In genomic region chr2:166956805-166957204, GRCm38 (mm10) we compare ENCODE assay signal across 9 mouse cellular contexts. TPM values are rescaled to one million over a fixed set of nuclear protein-coding genes. Genes with fewer than 3 reads are reported as not detected.
DNase-seq lines count a peak whose midpoint lies in the region; ATAC-seq and TF ChIP-seq lines count a peak whose summit lies in the region.
"Had no signal": no experiment of that assay in that cellular context is flagged by ENCODE, and none has a peak within 500 bp of the region (broad histone marks: within the 10 kb centered on the region; RNA-seq: fewer than 3 reads in every experiment).

No protein-coding gene starts in this region.

- H3K4me2 ChIP-seq in kidney, postnatal 0 days (ENCODE audit: low read length): no peak overlapping the region
- H3K4me2 ChIP-seq in liver, embryonic 11.5 days: no peak overlapping the region
- H3K4me2 ChIP-seq: neural tube, embryonic 13.5 days had no signal

- no peak overlapping the region for H3K27ac ChIP-seq in kidney, postnatal 0 days
- H3K27ac ChIP-seq in liver, embryonic 11.5 days (ENCODE audit: low read depth, low read length): no peak overlapping the region
- H3K27ac ChIP-seq: neural tube, embryonic 13.5 days had no signal

- no peak for ATAC-seq in kidney, postnatal 0 days (replicated peaks; ENCODE audit: low FRiP score, low read depth)
- 0 out of 2 replicates have a peak, but pooled peaks have one; percentile 39 for ATAC-seq in liver, embryonic 11.5 days (replicated peaks; ENCODE audit: low FRiP score)
- ATAC-seq in activated CD4-positive, CD25-positive, alpha-beta regulatory T cell, adult 4 months: no peak

- H3K9ac ChIP-seq in kidney, postnatal 0 days (ENCODE audit: low read depth, low read length): no peak overlapping the region
- H3K9ac ChIP-seq in liver, embryonic 11.5 days (ENCODE audit: low read depth, low read length): no peak overlapping the region
- H3K9ac ChIP-seq: neural tube, embryonic 13.5 days had no signal

- peak; percentile 73 for TF ChIP-seq CTCF in kidney, postnatal 0 days (IDR thresholded peaks at IDR 0.05; ENCODE audit: low read depth)

- H3K27me3 ChIP-seq in kidney, postnatal 0 days (ENCODE audit: insufficient read depth, low read length): no peaks in the 10 kb centered on the region
- no peaks in the 10 kb centered on the region for H3K27me3 ChIP-seq in liver, embryonic 11.5 days (replicated peaks; ENCODE audit: control insufficient read depth, insufficient read depth, low read length)
- H3K27me3 ChIP-seq: neural tube, embryonic 13.5 days had no signal

- H3K9me3 ChIP-seq in kidney, postnatal 0 days (replicated peaks; ENCODE audit: low read length): no peaks in the 10 kb centered on the region
- no peaks in the 10 kb centered on the region for H3K9me3 ChIP-seq in liver, embryonic 11.5 days (ENCODE audit: control insufficient read depth, low read length)
- H3K9me3 ChIP-seq: neural tube, embryonic 13.5 days had no signal

- peaks cover 53% of the 10 kb centered on the region for H3K36me3 ChIP-seq in kidney, postnatal 0 days (ENCODE audit: insufficient read depth, low read length)
- H3K36me3 ChIP-seq in liver, embryonic 11.5 days (ENCODE audit: control insufficient read depth, insufficient read depth, low read length): peaks cover 13% of the 10 kb centered on the region

- H3K4me1 ChIP-seq in kidney, postnatal 0 days (replicated peaks; ENCODE audit: insufficient read depth, low read length): no peaks in the 10 kb centered on the region
- no peaks in the 10 kb centered on the region for H3K4me1 ChIP-seq in liver, embryonic 11.5 days (replicated peaks; ENCODE audit: control insufficient read depth, insufficient read depth, low read length)
- H3K4me1 ChIP-seq: neural tube, embryonic 13.5 days had no signal

- no peak overlapping the region for H3K4me3 ChIP-seq in kidney, postnatal 0 days (replicated peaks; ENCODE audit: low read depth, low read length)
- no peak overlapping the region for H3K4me3 ChIP-seq in liver, embryonic 11.5 days (ENCODE audit: low read depth, low read length)
- H3K4me3 ChIP-seq: neural tube, embryonic 13.5 days had no signal

- DNase-seq in ovary, postnatal 14 days (ENCODE audit: low spot score): peak; percentile 49
- DNase-seq in ovary, postnatal 36 days (ENCODE audit: low spot score): no peak
- DNase-seq in adipocyte (ENCODE audit: low spot score): peak; percentile 71
- DNase-seq in embryo, embryonic 10.5 days (ENCODE audit: low spot score): peak; percentile 69
- DNase-seq in kidney, postnatal 0 days (ENCODE audit: low spot score): peak; percentile 75
- no peak for DNase-seq in liver, embryonic 11.5 days (ENCODE audit: low spot score)
- peak; percentile 51 for DNase-seq in skeletal muscle tissue, adult 2 months (ENCODE audit: low read depth, low spot score)

- WGBS in kidney, postnatal 0 days: 53% methylated on average over 7 of the region's 7 CpGs
- WGBS in liver, embryonic 11.5 days: 65% methylated on average over 7 of the region's 7 CpGs

RNA-seq across cellular contexts. Expression of gene Stau1, which starts 39.3 kb away (rescaled TPM):
- 61.4 and 73.3 TPM in 2 replicates for polyA plus RNA-seq in kidney, postnatal 0 days (2015; fragmentation: Nextera tagmentation; extraction: Ambion mirVana)
- 57.1 and 59.5 TPM in 2 replicates for polyA plus RNA-seq in liver, embryonic 11.5 days (2014; fragmentation: Nextera tagmentation; extraction: Ambion mirVana)
- 10 to 100 TPM; 36.2 to 42.2 TPM for polyA plus RNA-seq in activated CD4-positive, CD25-positive, alpha-beta regulatory T cell, adult 4 months (2017; shearing (Covaris generic))

RNA-seq across cellular contexts. Expression of gene Cse1l, which starts 51.0 kb away (rescaled TPM):
- 64.2 and 71.6 TPM in 2 replicates for polyA plus RNA-seq in kidney, postnatal 0 days (2015; fragmentation: Nextera tagmentation; extraction: Ambion mirVana)
- 155 and 183 TPM in 2 replicates for polyA plus RNA-seq in liver, embryonic 11.5 days (2014; fragmentation: Nextera tagmentation; extraction: Ambion mirVana)
- polyA plus RNA-seq in activated CD4-positive, CD25-positive, alpha-beta regulatory T cell, adult 4 months (2017; shearing (Covaris generic)): 10 to 100 TPM; 59.7 to 65.0 TPM

RNA-seq across cellular contexts. Expression of gene Ddx27, which starts 58.2 kb away (rescaled TPM):
- polyA plus RNA-seq in kidney, postnatal 0 days (2015; fragmentation: Nextera tagmentation; extraction: Ambion mirVana): 33.3 and 37.9 TPM in 2 replicates
- polyA plus RNA-seq in liver, embryonic 11.5 days (2014; fragmentation: Nextera tagmentation; extraction: Ambion mirVana): 102 and 103 TPM in 2 replicates
- 10 to 100 TPM; 29.8 to 39.5 TPM for polyA plus RNA-seq in activated CD4-positive, CD25-positive, alpha-beta regulatory T cell, adult 4 months (2017; shearing (Covaris generic))

Comparison
In these comparisons a context has a peak if more than half of its experiments do, and no peak if none do; other contexts are left out.
1. DNase-seq: peak in ovary, postnatal 14 days (single experiment), adipocyte (single experiment), embryo, embryonic 10.5 days (single experiment), kidney, postnatal 0 days (single experiment) and skeletal muscle tissue, adult 2 months (single experiment); none in ovary, postnatal 36 days (single experiment) and liver, embryonic 11.5 days (single experiment).